Mouse (Mus musculus) C2C12 (cell line): ENCODE measurements at regions not wholly inside any gene's neighbourhood (a gene's known extent, or its start where the extent isn't known, plus 50 kb on each side); places are given as distances from the start of the nearest gene placed in this dataset.

ENCODE experiments used
- CEBPB ChIP-seq: IDR thresholded peaks from one replicate; pipeline ENCODE4 v1.6.1; 2011; ENCODE audit warnings: low read depth, mild to moderate bottlenecking, control low read depth, moderate library complexity
- CTCF ChIP-seq: IDR thresholded peaks from one replicate; pipeline ENCODE4 v1.5.1; 2011; ENCODE audit not compliant: control insufficient read depth, insufficient read depth, insufficient read length
- MYOD1 ChIP-seq: IDR thresholded peaks from one replicate; pipeline ENCODE4 v1.6.1; 2011; ENCODE audit warnings: low read depth; ENCODE audit not compliant: control insufficient read depth, insufficient read length
- MYOG ChIP-seq: IDR thresholded peaks from one replicate; pipeline ENCODE4 v1.6.1; 2011; ENCODE audit not compliant: control insufficient read depth, insufficient read length; ENCODE audit errors: extremely low read depth

- TF ChIP-seq CTCF (no peak), MYOG (no peak), MYOD1 (no peak), CEBPB (no peak)
These were observed 265.3 kb upstream of the 4930583I09Rik start for GRCm38 (mm10) chr17:65101157-65101556.
